Mouse (Mus musculus) Patski (cell line): ENCODE data around the gene Gm11032. TPM values are rescaled to one million over a fixed set of nuclear protein-coding genes. Genes with fewer than 3 reads are reported as not detected.
"Not testable (repeated sequence)": the region's sequence is repeated elsewhere in the genome, so short reads cannot be mapped to it uniquely, and the experiment has no call there.

Experiments
- ATAC-seq: fragments of 100-300 bp; one replicate; pipeline ENCODE4 v1.8.0; 2021
- CTCF ChIA-PET: fragments of 350-600 bp; sonication (Branson Sonifier 250); formaldehyde crosslinking; loops from one replicate; lab custom pipeline; 2022; ENCODE audit warnings: inconsistent platforms; lab: Charles Lee
- POLR2A ChIA-PET: fragments of 350-600 bp; sonication (Branson Sonifier 250); formaldehyde crosslinking; loops from one replicate; lab custom pipeline; 2022; ENCODE audit warnings: antibody characterized with exemption, inconsistent platforms; lab: Charles Lee
- DNase-seq: peaks from one replicate; pipeline ENCODE4 v3.0.0-alpha.2; 2011; ENCODE audit warnings: low read depth, low spot score
- H3K27me3 ChIP-seq: fragments of 371-371 bp; one replicate; pipeline ENCODE4 v1.5.1; 2021
- CTCF ChIP-seq: fragments of 100-300 bp; IDR thresholded peaks from one replicate; pipeline ENCODE4 v1.5.1; 2021
- in situ Hi-C: fragments of 300-500 bp; cut with MboI; formaldehyde crosslinking; loops from 3 replicates; pipeline ENCODE4 v1.11.1; 2018; ENCODE audit warnings: low pct_unique_long_range_greater_than_20kb, mixed read lengths
- polyA plus RNA-seq: library from polyadenylated mRNA; unstranded; gene quantifications from one replicate; pipeline ENCODE4 v1.2.3, GENCODE M21; 2021

Gene Gm11032
- not detected for polyA plus RNA-seq

DNA sequence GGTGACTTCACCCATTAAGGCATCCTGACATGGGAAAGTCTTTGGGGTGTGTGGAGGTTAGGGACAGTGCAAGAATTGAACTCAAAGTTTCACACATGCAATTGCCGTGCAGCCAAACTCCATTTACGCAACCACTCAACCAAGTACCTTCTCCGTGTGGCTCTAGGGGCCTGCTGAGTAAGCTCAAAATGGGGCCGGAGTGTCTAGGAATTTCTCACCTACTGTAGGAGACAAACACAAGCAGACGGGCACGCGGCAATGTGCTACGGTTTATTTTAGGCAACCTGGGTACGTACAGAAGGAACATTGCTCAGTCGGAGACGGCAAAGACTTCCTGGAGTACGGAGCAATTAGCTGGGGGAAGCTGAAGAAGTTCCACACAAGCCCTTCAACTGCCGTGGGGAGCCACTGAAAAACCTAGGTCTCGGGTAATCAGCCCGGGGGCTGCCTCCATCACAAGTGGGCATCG is at the start of gene Gm11032:
Gene Gm11032, plus strand, starts transcription at position 51 of the 469 bp plus-strand sequence.
- no peaks in the 10 kb centered on the region for H3K27me3 ChIP-seq
- no peak for TF ChIP-seq CTCF
- ATAC-seq (no peak), DNase-seq (no peak)
- CTCF ChIA-PET, result no interaction called here
- POLR2A ChIA-PET, result interaction anchor here (1.1 kb wide), 1 partner anchor 13 kb away, joined by 3 read pairs; no protein-coding TSS in a partner anchor
- in situ Hi-C loops, result no loop called here

DNA sequence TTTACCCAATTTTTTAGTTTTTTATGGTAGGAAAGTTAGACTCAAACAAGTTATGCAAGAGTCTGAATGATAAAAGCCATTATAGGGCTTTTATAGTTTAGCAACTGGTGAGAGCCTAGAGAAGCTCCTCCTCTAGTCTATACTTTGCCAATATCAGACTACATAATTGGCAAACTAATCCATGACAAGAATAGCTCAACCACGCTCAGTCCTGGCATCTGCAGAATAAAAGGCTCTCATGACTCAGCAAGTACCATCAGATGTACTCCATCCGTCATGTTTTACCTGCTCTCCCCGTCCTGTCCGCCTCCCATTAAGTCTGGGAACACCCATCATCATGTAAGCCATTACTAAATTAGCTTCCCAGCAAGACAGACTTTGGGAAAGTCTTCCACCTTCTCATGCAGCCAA is 48.4 kb upstream of the Gm11032 start:
- CTCF ChIA-PET, result no interaction called here
- no peak for ATAC-seq
- TF ChIP-seq CTCF, result no peak
- no peaks in the 10 kb centered on the region for H3K27me3 ChIP-seq
- no peak for DNase-seq
- in situ Hi-C loops, result no loop called here
- POLR2A ChIA-PET, result no interaction called here

DNA sequence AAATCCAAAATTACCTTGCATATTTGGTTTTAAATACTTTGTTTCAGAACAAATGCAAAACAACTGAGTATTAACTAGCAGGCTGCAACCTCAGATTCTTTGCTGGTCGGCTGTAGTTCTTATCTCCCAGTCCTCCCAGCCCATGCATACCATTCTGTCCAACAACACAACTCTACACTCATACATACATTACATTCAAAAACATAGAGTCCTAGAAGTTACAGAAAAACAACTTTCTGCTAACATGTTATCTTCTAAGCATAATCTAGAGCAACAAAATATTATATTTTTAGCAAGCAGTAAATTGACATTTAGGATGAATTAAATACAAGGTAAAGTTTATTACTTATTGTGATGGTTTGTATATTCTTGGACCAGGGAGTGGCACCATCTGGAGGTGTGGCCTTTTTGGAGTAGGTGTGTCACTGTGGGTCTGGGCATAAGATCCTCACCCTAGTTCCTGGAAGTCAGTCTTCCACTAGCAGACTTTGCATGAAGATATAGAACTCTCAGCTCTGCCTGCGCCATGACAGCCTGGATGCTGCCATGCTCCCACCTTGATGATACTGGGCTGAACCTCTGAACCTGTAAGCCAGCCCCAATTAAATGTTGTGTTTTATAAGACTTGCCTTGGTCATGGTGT is 43.7 kb upstream of the Gm11032 start:
- not testable (repeated sequence) for H3K27me3 ChIP-seq, ATAC-seq

DNA sequence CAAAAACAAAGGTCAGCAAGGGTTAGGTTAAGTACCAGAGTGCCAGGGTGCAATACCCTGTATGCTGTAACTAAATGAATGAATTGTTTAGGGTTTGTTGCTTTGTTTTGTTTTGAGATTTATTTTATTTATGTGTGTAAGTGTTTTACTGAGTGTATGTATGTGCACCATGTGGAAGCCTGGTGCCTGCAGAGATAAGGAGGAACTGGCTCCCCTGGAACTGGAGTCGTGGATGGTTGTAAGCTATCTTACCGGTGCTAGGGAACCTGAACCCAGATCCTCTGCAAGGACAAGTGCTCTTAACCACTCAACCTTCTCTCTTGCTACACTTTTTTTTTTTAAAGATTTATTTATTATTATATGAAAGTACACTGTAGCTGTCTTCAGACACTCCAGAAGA is 42.8 kb upstream of the Gm11032 start:
- POLR2A ChIA-PET, result interaction anchor here (0.6 kb wide), 1 partner anchor 49 kb away, joined by 3 read pairs; no protein-coding TSS in a partner anchor

More for the DNA sequence above, 43.7 kb upstream of the Gm11032 start:
- DNase-seq, in situ Hi-C loops, POLR2A ChIA-PET, CTCF ChIA-PET: not testable (repeated sequence)

DNA sequence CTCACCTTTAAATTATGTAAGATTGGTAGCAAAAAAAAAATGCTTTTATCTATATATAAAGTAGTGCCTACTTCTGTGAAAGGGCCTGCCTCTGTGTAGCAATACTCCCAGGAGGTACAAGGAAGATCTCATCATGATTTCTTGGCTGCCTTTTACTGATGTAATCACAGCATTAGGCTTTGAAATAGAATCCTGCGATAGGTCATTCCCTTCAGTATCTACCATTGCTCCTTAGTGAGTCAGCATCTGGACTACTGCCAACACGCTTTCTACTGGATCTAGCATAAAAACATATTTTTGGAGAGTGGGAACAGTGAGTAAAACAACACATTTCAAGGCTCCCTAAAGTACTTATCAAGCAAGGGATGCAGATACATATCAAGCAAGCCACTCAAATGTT is 41.2 kb upstream of the Gm11032 start:
- in situ Hi-C loops, result no loop called here
- H3K27me3 ChIP-seq, result no peaks in the 10 kb centered on the region
- DNase-seq, result peak; percentile 85
- POLR2A ChIA-PET, result no interaction called here
- ATAC-seq, result peak; percentile 57
- TF ChIP-seq CTCF, result no peak
- CTCF ChIA-PET, result no interaction called here

More for the DNA sequence above, 42.8 kb upstream of the Gm11032 start:
- DNase-seq (no peak), ATAC-seq (no peak)
- no peaks in the 10 kb centered on the region for H3K27me3 ChIP-seq
- TF ChIP-seq CTCF, result no peak
- in situ Hi-C loops, result no loop called here
- CTCF ChIA-PET, result no interaction called here

DNA sequence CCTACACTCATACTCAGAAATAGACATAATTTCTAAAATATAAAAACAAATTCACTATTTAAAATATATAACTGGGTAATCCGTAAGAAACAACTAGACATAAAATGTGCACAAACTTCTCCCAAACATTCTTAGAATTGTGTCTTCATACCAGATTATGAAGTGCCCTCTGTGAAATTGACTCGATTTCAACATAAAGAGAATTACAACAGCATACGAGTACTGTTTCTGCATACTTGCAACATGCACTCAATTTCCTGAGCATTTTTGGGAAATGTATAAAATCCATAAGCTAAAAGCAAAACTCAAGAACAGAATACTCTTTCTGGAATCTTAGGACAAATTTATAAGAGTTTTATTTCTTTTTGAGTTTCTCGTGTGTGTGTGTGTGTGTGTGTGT is 28.1 kb upstream of the Gm11032 start:
- DNase-seq, result no peak
- ChIA-PET CTCF (no interaction called here), POLR2A (no interaction called here)
- in situ Hi-C loops, result no loop called here
- H3K27me3 ChIP-seq, result no peaks in the 10 kb centered on the region
- no peak for ATAC-seq
- no peak for TF ChIP-seq CTCF

DNA sequence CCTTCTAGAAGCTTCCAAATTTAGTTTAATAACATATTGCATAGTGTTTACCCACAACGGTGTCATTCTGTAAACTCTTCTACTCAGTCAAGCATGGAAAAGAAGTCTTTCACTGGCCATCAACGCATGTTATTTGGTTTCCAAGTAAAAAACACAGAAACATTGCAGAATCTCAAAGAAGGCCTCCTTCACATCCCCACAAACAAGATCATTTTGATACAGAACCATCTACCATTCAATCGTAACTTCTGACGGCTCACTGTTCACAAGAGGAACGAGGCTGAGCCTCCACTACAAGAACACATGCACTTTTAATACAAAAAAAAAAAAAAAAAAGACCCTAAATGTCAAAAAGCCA is 26.4 kb upstream of the Gm11032 start:
- no peaks in the 10 kb centered on the region for H3K27me3 ChIP-seq
- no peak for ATAC-seq
- TF ChIP-seq CTCF, result no peak
- ChIA-PET POLR2A (interaction anchor here (1.9 kb wide), 1 partner anchor 45 kb away, joined by 8 read pairs; the partner anchor contains the start of gene Ascc2), CTCF (interaction anchor here (1.0 kb wide), 1 partner anchor 284 kb away, joined by 3 read pairs; no protein-coding TSS in a partner anchor)
- no peak for DNase-seq
- in situ Hi-C loops, result no loop called here

DNA sequence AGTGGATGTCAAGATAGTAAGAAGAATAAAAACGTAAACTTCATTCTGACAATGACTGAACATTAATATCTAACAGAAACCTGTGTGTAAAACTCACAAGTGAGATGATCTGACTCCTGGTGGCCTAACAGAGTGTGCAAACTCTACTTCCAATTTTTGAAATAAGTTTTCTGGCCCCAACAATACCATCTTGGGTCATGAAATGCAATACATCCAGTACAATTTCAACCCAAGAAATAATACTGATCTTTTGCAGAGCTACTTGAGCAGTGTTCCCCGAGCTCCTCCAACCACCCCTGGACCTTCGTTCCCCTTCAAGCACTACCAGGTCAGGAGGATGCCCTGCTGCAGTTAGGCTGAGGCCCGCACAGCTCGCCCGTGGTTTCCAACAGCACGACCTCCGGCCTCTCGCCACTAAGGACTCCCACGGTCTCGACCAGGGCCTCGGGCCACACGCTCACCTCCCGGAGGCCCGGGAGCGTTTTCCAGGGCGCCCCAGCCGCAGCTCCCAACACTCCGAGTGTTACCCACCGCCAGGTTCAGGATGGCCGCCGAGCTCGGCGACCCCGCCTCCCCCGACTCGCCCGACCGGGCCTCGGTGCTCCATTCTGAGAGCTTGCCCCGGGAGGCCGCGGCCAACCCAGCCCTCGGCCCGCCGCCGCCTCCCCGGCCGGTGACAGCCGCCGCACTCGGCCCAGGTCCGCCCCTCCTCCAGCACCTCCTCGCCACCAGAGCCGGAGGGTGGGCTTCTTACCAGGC is 25.8 kb upstream of the Gm11032 start:
- peak; percentile 63 for ATAC-seq
- DNase-seq, result no peak
- CTCF ChIA-PET, result interaction anchor here (1.0 kb wide), 1 partner anchor 284 kb away, joined by 3 read pairs; no protein-coding TSS in a partner anchor
- POLR2A ChIA-PET, result interaction anchor here (1.9 kb wide), 1 partner anchor 44 kb away, joined by 8 read pairs; the partner anchor contains the start of gene Ascc2
- in situ Hi-C loops, result no loop called here
- H3K27me3 ChIP-seq, result no peaks in the 10 kb centered on the region
- peak; percentile 24 for TF ChIP-seq CTCF

DNA sequence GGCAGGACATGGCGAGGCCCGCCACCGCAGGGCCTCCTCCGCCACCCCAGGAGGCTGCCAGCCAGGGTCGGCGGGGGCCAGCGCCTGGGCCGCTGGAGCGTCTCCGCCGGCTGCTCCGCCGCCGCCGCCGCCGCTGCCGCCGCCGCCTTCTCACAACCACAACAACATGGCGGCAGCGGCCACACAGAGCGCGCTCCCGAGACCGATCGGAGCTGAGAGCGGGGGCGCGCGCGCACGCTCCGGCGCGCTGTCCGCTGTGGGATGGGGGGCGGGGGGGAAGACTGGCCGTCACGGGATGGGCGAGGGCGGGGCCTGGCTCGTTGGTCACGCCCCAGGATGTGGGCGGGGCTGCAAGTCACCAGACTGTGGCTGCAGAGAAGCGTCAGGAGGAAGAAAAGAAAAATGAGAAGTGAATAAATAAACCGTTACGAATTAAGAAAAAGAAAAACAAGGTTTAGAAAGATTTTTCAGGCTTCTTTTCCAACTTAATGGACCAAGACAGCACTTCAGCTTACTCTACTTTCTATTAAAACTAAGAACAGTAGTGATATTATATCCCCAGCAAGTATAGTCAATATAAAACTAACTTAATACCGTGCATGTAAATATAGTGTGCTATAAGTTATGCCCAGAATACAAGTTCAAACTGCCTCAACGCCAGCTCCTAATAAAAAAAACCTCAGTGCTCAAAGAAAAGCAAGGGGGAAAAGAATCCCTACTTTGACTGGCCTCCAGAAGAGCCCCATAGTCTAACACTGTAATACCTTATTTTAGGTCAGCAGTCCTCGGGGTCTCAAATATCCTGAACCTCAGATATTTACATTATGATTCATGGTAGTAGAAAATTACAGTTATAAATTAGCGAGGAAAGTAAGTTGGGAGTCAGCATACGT is 25.0 kb upstream of the Gm11032 start, which contains the start of gene Mtmr3:
Gene Mtmr3, minus strand, starts transcription at position 256 of the 893 bp plus-strand sequence.
- no peaks in the 10 kb centered on the region for H3K27me3 ChIP-seq
- ATAC-seq, result peak; percentile 72
- TF ChIP-seq CTCF, result no peak
- POLR2A ChIA-PET, result interaction anchor here (1.0 to 1.9 kb wide), 2 partner anchors 12 to 43 kb away, joined by 6 to 8 read pairs; partner anchors contain the start of gene Ascc2
- CTCF ChIA-PET, result no interaction called here
- peak; percentile 51 for DNase-seq
- in situ Hi-C loops, result loop anchor here (5.0 kb wide), 1 partner anchor 42 kb away; the partner anchor contains the start of gene Ascc2

DNA sequence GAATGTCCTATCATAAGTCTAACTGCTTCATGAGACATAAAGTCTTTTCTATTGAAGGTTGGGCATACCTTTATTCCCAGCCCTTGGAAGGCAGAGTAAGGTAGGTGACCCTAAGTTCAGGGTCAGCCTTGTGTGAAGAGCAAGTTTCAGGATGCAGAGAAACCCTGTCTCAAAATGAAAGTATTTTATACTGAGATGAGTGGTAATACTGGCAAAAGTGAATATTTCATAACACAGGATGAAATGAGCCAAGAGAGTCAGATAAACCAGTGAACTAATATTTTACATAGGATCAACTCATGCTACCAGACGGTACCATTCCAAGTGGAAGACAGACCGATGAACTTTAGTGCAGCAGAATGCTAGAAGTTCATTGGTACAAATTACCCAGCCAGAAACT is 21.5 kb upstream of the Gm11032 start:
- in situ Hi-C loops, result loop anchor here (5.0 kb wide), 1 partner anchor 39 kb away; the partner anchor contains the start of gene Ascc2
- ATAC-seq (no peak), DNase-seq (no peak)
- CTCF ChIA-PET, result no interaction called here
- TF ChIP-seq CTCF, result no peak
- H3K27me3 ChIP-seq, result peaks cover 6% of the 10 kb centered on the region
- POLR2A ChIA-PET, result no interaction called here
